Mouse (Mus musculus): Measurements from ENCODE around the gene Tcte3. TPM values are rescaled to one million over a fixed set of nuclear protein-coding genes. Genes with fewer than 3 reads are reported as not detected.
"Not testable (repeated sequence)": the region's sequence is repeated elsewhere in the genome, so short reads cannot be mapped to it uniquely, and the experiment has no call there.

The Tcte3 gene
- total and polyA plus RNA-seq, 2 experiments from 2014 or later, result 2.3 TPM; not detected in 1

DNA sequence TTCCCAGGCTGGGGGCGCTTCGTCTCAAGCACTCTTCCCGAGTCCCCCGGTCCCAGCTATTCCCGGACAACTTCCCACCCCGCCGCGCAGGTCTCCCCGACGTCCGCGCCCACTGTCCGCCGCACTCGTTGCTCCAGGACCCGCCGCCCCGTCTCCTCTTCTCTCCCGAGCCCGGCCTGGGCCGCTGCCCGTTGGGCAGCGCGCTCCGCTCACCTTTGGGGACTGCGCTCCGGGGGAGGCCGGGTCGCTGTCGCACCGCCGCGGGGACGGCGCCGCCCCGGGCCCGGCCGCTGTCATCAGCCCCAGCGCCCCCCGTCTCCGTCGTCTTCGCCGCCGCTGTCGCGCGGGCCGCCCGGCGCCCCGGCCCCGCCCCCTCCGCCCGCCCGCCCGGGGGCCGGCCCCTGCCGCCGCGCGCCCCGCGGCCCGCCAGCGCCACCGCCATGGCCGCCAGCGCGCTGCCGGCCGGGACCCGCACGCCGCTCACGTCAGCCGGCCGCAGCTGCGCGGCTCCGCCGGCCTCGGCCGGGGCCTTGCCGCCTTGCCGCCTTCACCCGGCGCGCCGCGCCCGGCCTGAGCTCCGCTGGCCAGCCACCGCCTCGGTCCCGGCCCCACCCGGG is 48.7 kb downstream of the Tcte3 start:
- peak; percentile 88 for ATAC-seq
- H3K9me3 ChIP-seq (ENCODE audit: low read length); H3K4me3 ChIP-seq (ENCODE audit: low read length); H3K27ac ChIP-seq; DNase-seq (ENCODE audit: low spot score); H3K27me3 ChIP-seq (ENCODE audit: insufficient read depth, low read length); H3K4me1 ChIP-seq (ENCODE audit: insufficient read depth, low read length); H3K9ac ChIP-seq (replicated peaks; ENCODE audit: low read length); H3K4me2 ChIP-seq (ENCODE audit: low read depth, low read length); H3K36me3 ChIP-seq (ENCODE audit: insufficient read depth, low read length): not testable (repeated sequence)
- no CpG with 5 or more reads among the region's 98 CpGs for WGBS

DNA sequence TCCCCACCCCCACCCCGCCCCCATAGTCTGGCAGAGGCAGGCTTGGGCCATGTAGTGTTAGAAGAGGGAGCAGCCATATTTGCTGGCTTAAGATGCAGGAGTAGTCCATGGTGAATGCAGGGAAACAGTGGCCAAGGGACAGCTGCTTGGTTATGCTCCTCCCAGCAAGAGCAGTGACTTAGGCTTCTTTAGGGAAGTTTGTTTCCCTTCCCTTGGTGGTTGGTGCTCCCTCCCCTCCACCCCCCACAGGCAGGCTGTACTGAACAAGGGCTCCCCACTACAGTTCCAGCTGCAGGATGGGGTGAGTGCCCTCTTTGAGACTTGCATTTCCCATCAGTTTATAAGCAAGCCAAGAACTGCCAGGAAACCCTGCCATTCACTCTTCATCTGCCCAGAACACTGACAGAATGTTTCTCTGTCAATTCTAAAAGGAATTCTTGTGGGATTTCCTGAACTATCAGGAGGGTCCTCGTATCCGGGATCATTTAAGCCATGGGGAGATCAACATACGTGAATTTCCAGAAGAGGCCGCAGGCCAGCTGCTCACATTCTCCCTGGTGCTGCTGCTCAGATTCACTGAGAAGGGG is 51.1 kb downstream of the Tcte3 start:
- H3K36me3 ChIP-seq (ENCODE audit: insufficient read depth, low read length); H3K4me3 ChIP-seq (ENCODE audit: low read length); H3K9ac ChIP-seq (replicated peaks; ENCODE audit: low read length); H3K4me1 ChIP-seq (ENCODE audit: insufficient read depth, low read length); H3K4me2 ChIP-seq (ENCODE audit: low read depth, low read length); DNase-seq (ENCODE audit: low spot score); H3K27me3 ChIP-seq (ENCODE audit: insufficient read depth, low read length); H3K27ac ChIP-seq; H3K9me3 ChIP-seq (ENCODE audit: low read length); ATAC-seq: not testable (repeated sequence)
- 79% methylated on average over 4 of the region's 5 CpGs for WGBS

GRCm38 (mm10) chr17:14978362-14979038 is 62.8 kb downstream of the Tcte3 start, which contains the start of the genes 9030025P20Rik and Gm3417:
TSS of gene 9030025P20Rik (plus strand) at chr17:14978468.
TSS of gene Gm3417 (minus strand) at chr17:14978790.
- not testable (repeated sequence) for DNase-seq (ENCODE audit: low spot score); H3K36me3 ChIP-seq (ENCODE audit: insufficient read depth, low read length); H3K4me3 ChIP-seq (ENCODE audit: low read length); H3K4me2 ChIP-seq (ENCODE audit: low read depth, low read length); H3K27me3 ChIP-seq (ENCODE audit: insufficient read depth, low read length); H3K4me1 ChIP-seq (ENCODE audit: insufficient read depth, low read length); H3K9ac ChIP-seq (replicated peaks; ENCODE audit: low read length); H3K27ac ChIP-seq; H3K9me3 ChIP-seq (ENCODE audit: low read length)
- peak; percentile 99 for ATAC-seq
- no CpG with 5 or more reads among the region's 60 CpGs for WGBS

DNA sequence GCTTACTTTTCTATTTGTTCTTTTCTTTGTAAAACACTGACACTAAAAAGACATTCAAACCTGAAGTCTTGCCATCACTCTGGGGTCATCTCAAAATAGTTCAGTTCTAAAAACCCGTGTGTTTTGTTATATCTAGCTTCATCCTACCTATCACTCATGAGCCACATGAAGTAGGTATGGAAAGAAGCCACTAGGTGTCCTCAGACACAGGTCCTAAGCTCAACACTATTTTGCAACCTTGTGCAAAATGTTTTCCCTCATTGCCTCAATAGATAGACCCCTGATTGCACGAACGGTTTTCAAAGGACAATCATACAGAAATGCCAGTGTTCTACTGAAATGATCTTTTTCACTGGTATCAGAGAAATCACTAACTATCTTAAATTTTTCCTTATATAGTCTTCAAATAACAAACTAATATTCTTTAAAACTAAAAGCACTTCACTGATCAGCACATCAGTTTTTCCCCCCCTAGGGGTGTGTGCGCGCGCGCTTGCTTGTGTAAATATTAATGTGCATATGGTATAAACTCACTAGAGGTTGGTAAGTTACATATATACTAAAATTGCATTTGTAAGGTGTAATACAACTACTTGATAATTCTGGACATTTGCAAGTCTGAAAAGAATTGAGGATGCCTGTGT is 63.4 kb downstream of the Tcte3 start:
- not testable (repeated sequence) for H3K27ac ChIP-seq; H3K27me3 ChIP-seq (ENCODE audit: insufficient read depth, low read length); DNase-seq (ENCODE audit: low spot score); H3K4me3 ChIP-seq (ENCODE audit: low read length); H3K9me3 ChIP-seq (ENCODE audit: low read length); H3K36me3 ChIP-seq (ENCODE audit: insufficient read depth, low read length); ATAC-seq; H3K9ac ChIP-seq (replicated peaks; ENCODE audit: low read length); H3K4me2 ChIP-seq (ENCODE audit: low read depth, low read length); H3K4me1 ChIP-seq (ENCODE audit: insufficient read depth, low read length)
- WGBS, result 4% methylated on average over 4 of the region's 7 CpGs

Other genes with a start within 250 kb of the Tcte3 start
- gene Wdr27, start 98.3 kb downstream of the Tcte3 start, total RNA-seq (2014; rRNA removed), result 0.36 and 1.3 TPM in 2 replicates
- 11.1 and 11.8 TPM in 2 replicates for gene Wdr27, start 98.3 kb downstream of the Tcte3 start, polyA plus RNA-seq (2015; fragmentation: Nextera tagmentation; extraction: Ambion mirVana)
- 9.7 and 16.1 TPM in 2 replicates for gene 1600012H06Rik, start 98.3 kb downstream of the Tcte3 start, total RNA-seq (2014; rRNA removed)
- gene 1600012H06Rik, start 98.3 kb downstream of the Tcte3 start, polyA plus RNA-seq (2015; fragmentation: Nextera tagmentation; extraction: Ambion mirVana), result 23.9 and 25.4 TPM in 2 replicates
- gene Phf10, start 80.2 kb downstream of the Tcte3 start, total RNA-seq (2014; rRNA removed), result 35.4 and 38.3 TPM in 2 replicates
- gene Phf10, start 80.2 kb downstream of the Tcte3 start, polyA plus RNA-seq (2015; fragmentation: Nextera tagmentation; extraction: Ambion mirVana), result 12.5 and 15.9 TPM in 2 replicates
- gene 9030025P20Rik, start 63.0 kb downstream of the Tcte3 start, total RNA-seq (2014; rRNA removed), result 7.4 and 9.8 TPM in 2 replicates
- gene 9030025P20Rik, start 63.0 kb downstream of the Tcte3 start, polyA plus RNA-seq (2015; fragmentation: Nextera tagmentation; extraction: Ambion mirVana), result 8.7 and 8.9 TPM in 2 replicates
- 1.3 TPM in 1 of 2 replicates, not detected in the other for gene Gm3417, start 62.7 kb downstream of the Tcte3 start, total RNA-seq (2014; rRNA removed)
- gene Gm3417, start 62.7 kb downstream of the Tcte3 start, polyA plus RNA-seq (2015; fragmentation: Nextera tagmentation; extraction: Ambion mirVana), result 1.3 and 3.3 TPM in 2 replicates
- gene Gm3435, start 31.3 kb downstream of the Tcte3 start, total RNA-seq (2014; rRNA removed), result 0.65 and 7.8 TPM in 2 replicates
- gene Gm3435, start 31.3 kb downstream of the Tcte3 start, polyA plus RNA-seq (2015; fragmentation: Nextera tagmentation; extraction: Ambion mirVana), result 7.7 and 10.3 TPM in 2 replicates
- gene Ermard, start 280 bp downstream of the Tcte3 start, total RNA-seq (2014; rRNA removed), result 37.8 and 44.2 TPM in 2 replicates
- gene Ermard, start 280 bp downstream of the Tcte3 start, polyA plus RNA-seq (2015; fragmentation: Nextera tagmentation; extraction: Ambion mirVana), result 54.0 and 59.2 TPM in 2 replicates
- 0.99 and 1.7 TPM in 2 replicates for gene Gm3448, start within 50 bp of the Tcte3 start, total RNA-seq (2014; rRNA removed)
- gene Gm3448, start within 50 bp of the Tcte3 start, polyA plus RNA-seq (2015; fragmentation: Nextera tagmentation; extraction: Ambion mirVana), result 1.4 and 2.3 TPM in 2 replicates

Data from hindbrain, postnatal 0 days (tissue).